Mouse (Mus musculus) stomach, embryonic 16.5 days (tissue): ENCODE measurements at regions not wholly inside any gene's neighbourhood (a gene's known extent, or its start where the extent isn't known, plus 50 kb on each side); places are given as distances from the start of the nearest gene placed in this dataset.

Experiments
- ATAC-seq: fragments of 200-750 bp; cut with Nextera tagmentation; 2 replicates; pipeline ENCODE4 v1.8.0; 2017; ENCODE audit warnings: moderate number of reproducible peaks, moderate TSS enrichment; ENCODE audit not compliant: insufficient read depth, low FRiP score
- H3K27ac ChIP-seq: fragments of 300-500 bp; sonication (generic); 2 replicates; pipeline ENCODE4 v1.5.1; 2014; ENCODE audit warnings: low read length
- H3K27me3 ChIP-seq: fragments of 300-500 bp; sonication (generic); 2 replicates; pipeline ENCODE4 v1.6.1; 2014; ENCODE audit warnings: low read length, control low read depth, mixed read lengths; ENCODE audit not compliant: control insufficient read depth, insufficient read depth
- H3K36me3 ChIP-seq: fragments of 300-500 bp; sonication (generic); 2 replicates; pipeline ENCODE4 v1.6.1; 2014; ENCODE audit warnings: low read length; ENCODE audit not compliant: control insufficient read depth, insufficient read depth
- H3K4me1 ChIP-seq: fragments of 300-500 bp; sonication (generic); 2 replicates; pipeline ENCODE4 v1.6.1; 2014; ENCODE audit warnings: low read length, control low read depth, mixed read lengths; ENCODE audit not compliant: control insufficient read depth, insufficient read depth
- H3K4me2 ChIP-seq: fragments of 300-500 bp; sonication (generic); 2 replicates; pipeline ENCODE4 v1.6.1; 2014; ENCODE audit warnings: low read depth, low read length, mixed read lengths
- H3K4me3 ChIP-seq: fragments of 300-500 bp; sonication (generic); replicated peaks from 2 replicates; pipeline ENCODE4 v1.5.1; 2014; ENCODE audit warnings: mild to moderate bottlenecking, low read length
- H3K9ac ChIP-seq: fragments of 300-500 bp; sonication (generic); 2 replicates; pipeline ENCODE4 v1.6.1; 2014; ENCODE audit warnings: low read length
- H3K9me3 ChIP-seq: fragments of 300-500 bp; sonication (generic); replicated peaks from 2 replicates; pipeline ENCODE4 v1.6.1; 2016; ENCODE audit warnings: low read length, control low read depth; ENCODE audit not compliant: control insufficient read depth
- WGBS: fragments of 180-500 bp; shearing (Covaris S2); extraction: QIAGEN DNeasy Blood & Tissue Kit; methylation state at CpG from one replicate; pipeline ENCODE4 v1.1.7; 2014; 5-methylcytosine and 5-hydroxymethylcytosine counted together

GRCm38 (mm10) chr4:31823574-31824348 lies 140.1 kb upstream of the Map3k7 start:
- WGBS: 25% methylated on average over 19 of the region's 19 CpGs
- no peaks in the 10 kb centered on the region for H3K36me3 ChIP-seq
- H3K27ac ChIP-seq: no peak overlapping the region
- peak overlapping the region; percentile 33 for H3K4me3 ChIP-seq
- no peaks in the 10 kb centered on the region for H3K4me1 ChIP-seq
- ATAC-seq: peak; percentile 37; the same call in 1 of the 2 replicates
- H3K9me3 ChIP-seq: no peaks in the 10 kb centered on the region
- H3K4me2 ChIP-seq: peak overlapping the region; percentile 55
- H3K9ac ChIP-seq: peak overlapping the region; percentile 45
- no peaks in the 10 kb centered on the region for H3K27me3 ChIP-seq

GRCm38 (mm10) chr4:31824518-31825437 lies 139.1 kb upstream of the Map3k7 start:
- ATAC-seq: no peak

GRCm38 (mm10) chr4:31825438-31825830 lies 138.5 kb upstream of the Map3k7 start:
- WGBS: 69% methylated on average over 3 of the region's 3 CpGs

More at GRCm38 (mm10) chr4:31824518-31825437, 139.1 kb upstream of the Map3k7 start:
- Histone ChIP-seq H3K9me3 (no peaks in the 10 kb centered on the region), H3K36me3 (no peaks in the 10 kb centered on the region), H3K4me1 (no peaks in the 10 kb centered on the region), H3K27ac (no peak overlapping the region), H3K4me2 (peak overlapping the region; percentile 55), H3K27me3 (no peaks in the 10 kb centered on the region), H3K4me3 (peak overlapping the region; percentile 33), H3K9ac (peak overlapping the region; percentile 53; the same call in 1 of the 2 replicates)
- WGBS: 52% methylated on average over 14 of the region's 14 CpGs

GRCm38 (mm10) chr4:31826661-31827060 lies 137.2 kb upstream of the Map3k7 start:
- H3K4me2 ChIP-seq: no peak overlapping the region
- H3K27ac ChIP-seq: no peak overlapping the region
- no peaks in the 10 kb centered on the region for H3K4me1 ChIP-seq
- H3K9me3 ChIP-seq: no peaks in the 10 kb centered on the region
- H3K36me3 ChIP-seq: no peaks in the 10 kb centered on the region
- no peaks in the 10 kb centered on the region for H3K27me3 ChIP-seq
- 86% methylated on average over 8 of the region's 8 CpGs for WGBS
- H3K9ac ChIP-seq: no peak overlapping the region
- no peak overlapping the region for H3K4me3 ChIP-seq
- ATAC-seq: no peak

More at GRCm38 (mm10) chr4:31825438-31825830, 138.5 kb upstream of the Map3k7 start:
- Histone ChIP-seq H3K4me2 (no peak overlapping the region), H3K4me1 (no peaks in the 10 kb centered on the region), H3K27ac (no peak overlapping the region), H3K4me3 (no peak overlapping the region), H3K27me3 (no peaks in the 10 kb centered on the region), H3K36me3 (no peaks in the 10 kb centered on the region), H3K9ac (no peak overlapping the region), H3K9me3 (no peaks in the 10 kb centered on the region)
- ATAC-seq: no peak

- 79% methylated on average over 7 of the region's 7 CpGs for WGBS
- Histone ChIP-seq H3K9me3 (no peaks in the 10 kb centered on the region), H3K4me3 (no peak overlapping the region), H3K4me2 (no peak overlapping the region), H3K27ac (no peak overlapping the region), H3K4me1 (no peaks in the 10 kb centered on the region), H3K36me3 (no peaks in the 10 kb centered on the region), H3K27me3 (no peaks in the 10 kb centered on the region), H3K9ac (no peak overlapping the region)
- no peak for ATAC-seq
Observed at GRCm38 (mm10) chr4:31827266-31827665, 136.6 kb upstream of the Map3k7 start.

GRCm38 (mm10) chr4:31830241-31830640 lies 133.7 kb upstream of the Map3k7 start:
- H3K4me2 ChIP-seq: no peak overlapping the region
- no peaks in the 10 kb centered on the region for H3K36me3 ChIP-seq
- 0 out of 2 replicates have a peak, but pooled peaks cover 3% of the 10 kb centered on the region for H3K4me1 ChIP-seq
- ATAC-seq: no peak
- no peaks in the 10 kb centered on the region for H3K9me3 ChIP-seq
- H3K27ac ChIP-seq: no peak overlapping the region
- H3K4me3 ChIP-seq: no peak overlapping the region
- no peak overlapping the region; the same call in 1 of the 2 replicates for H3K9ac ChIP-seq
- 31% methylated on average over 11 of the region's 11 CpGs for WGBS
- H3K27me3 ChIP-seq: no peaks in the 10 kb centered on the region

- 84% methylated on average over 2 of the region's 2 CpGs for WGBS
Observed at GRCm38 (mm10) chr4:31831469-31831868, 132.4 kb upstream of the Map3k7 start.

GRCm38 (mm10) chr4:31833828-31834227 lies 130.1 kb upstream of the Map3k7 start:
- H3K27ac ChIP-seq: no peak overlapping the region
- no peaks in the 10 kb centered on the region for H3K36me3 ChIP-seq
- 0 out of 2 replicates have a peak, but pooled peaks cover 3% of the 10 kb centered on the region for H3K4me1 ChIP-seq
- H3K4me3 ChIP-seq: no peak overlapping the region
- H3K4me2 ChIP-seq: no peak overlapping the region
- ATAC-seq: no peak
- H3K9ac ChIP-seq: no peak overlapping the region
- 55% methylated on average over 4 of the region's 4 CpGs for WGBS
- no peaks in the 10 kb centered on the region for H3K27me3 ChIP-seq
- H3K9me3 ChIP-seq: no peaks in the 10 kb centered on the region

More at GRCm38 (mm10) chr4:31831469-31831868, 132.4 kb upstream of the Map3k7 start:
- no peak overlapping the region for H3K4me2 ChIP-seq
- H3K9me3 ChIP-seq: no peaks in the 10 kb centered on the region
- H3K27me3 ChIP-seq: no peaks in the 10 kb centered on the region
- no peak overlapping the region for H3K27ac ChIP-seq
- 0 out of 2 replicates have a peak, but pooled peaks cover 3% of the 10 kb centered on the region for H3K4me1 ChIP-seq
- H3K4me3 ChIP-seq: no peak overlapping the region
- no peak overlapping the region for H3K9ac ChIP-seq
- no peaks in the 10 kb centered on the region for H3K36me3 ChIP-seq
- no peak for ATAC-seq

GRCm38 (mm10) chr4:31835051-31835450 lies 128.8 kb upstream of the Map3k7 start:
- 21% methylated on average over 5 of the region's 5 CpGs for WGBS

More at GRCm38 (mm10) chr4:31835051-31835450, 128.8 kb upstream of the Map3k7 start:
- no peaks in the 10 kb centered on the region for H3K36me3 ChIP-seq
- no peak overlapping the region for H3K9ac ChIP-seq
- 0 out of 2 replicates have a peak, but pooled peaks cover 3% of the 10 kb centered on the region for H3K4me1 ChIP-seq
- H3K9me3 ChIP-seq: no peaks in the 10 kb centered on the region
- ATAC-seq: no peak
- no peak overlapping the region for H3K27ac ChIP-seq
- H3K4me3 ChIP-seq: no peak overlapping the region
- H3K27me3 ChIP-seq: no peaks in the 10 kb centered on the region
- no peak overlapping the region for H3K4me2 ChIP-seq
